Mouse (Mus musculus) activated CD4-positive, CD25-positive, alpha-beta regulatory T cell (primary cell): ENCODE results near the gene Zyg11b. TPM values are rescaled to one million over a fixed set of nuclear protein-coding genes. Genes with fewer than 3 reads are reported as not detected.

Experiments used
- polyA plus RNA-seq, 2 experiments: library from polyadenylated mRNA; unstranded; fragments of 100-300 nt; shearing (Covaris generic); gene quantifications; one replicate each; pipeline ENCODE4 v1.2.1; 2017

Gene Zyg11b
- polyA plus RNA-seq: 10 to 100 TPM; 20.5 to 21.8 TPM

DNA sequence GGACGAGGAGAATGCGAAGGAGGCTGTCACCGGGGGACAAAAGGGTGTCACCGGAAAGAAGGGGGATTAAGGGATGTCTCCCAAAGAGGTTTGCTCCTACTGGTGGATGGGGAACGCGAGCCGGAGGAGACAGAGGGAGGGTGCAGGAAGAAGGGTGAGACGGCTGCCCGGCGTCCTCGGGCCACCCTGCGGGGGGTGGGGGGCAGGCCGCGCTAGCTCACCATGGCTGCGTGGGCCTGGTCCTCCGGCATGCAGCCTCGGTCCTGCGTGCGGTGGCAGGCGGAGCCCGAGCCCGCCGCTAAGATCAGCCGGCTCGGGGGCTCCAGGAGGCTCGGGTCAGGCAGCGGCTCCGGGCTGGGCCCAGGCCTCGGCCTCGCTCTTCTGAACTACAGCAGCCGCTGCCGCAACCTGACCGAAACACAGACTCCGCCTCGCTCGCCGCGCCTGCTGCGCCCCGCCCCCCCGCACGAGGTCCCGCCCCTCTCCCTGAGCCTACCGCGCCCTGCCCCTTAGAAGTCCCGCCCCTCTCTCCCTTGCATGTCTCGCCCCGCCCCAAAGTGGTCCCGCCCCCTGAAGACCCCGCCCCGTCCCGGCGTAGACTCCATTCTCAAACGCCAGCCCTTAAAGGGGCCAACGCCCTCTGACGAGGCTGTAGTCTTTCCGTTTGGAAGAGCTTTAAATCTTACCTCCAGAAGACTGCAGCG lies at the start of gene Zyg11b:
Zyg11b (minus strand) TSS at position 427 of the 704 bp plus-strand sequence.

DNA sequence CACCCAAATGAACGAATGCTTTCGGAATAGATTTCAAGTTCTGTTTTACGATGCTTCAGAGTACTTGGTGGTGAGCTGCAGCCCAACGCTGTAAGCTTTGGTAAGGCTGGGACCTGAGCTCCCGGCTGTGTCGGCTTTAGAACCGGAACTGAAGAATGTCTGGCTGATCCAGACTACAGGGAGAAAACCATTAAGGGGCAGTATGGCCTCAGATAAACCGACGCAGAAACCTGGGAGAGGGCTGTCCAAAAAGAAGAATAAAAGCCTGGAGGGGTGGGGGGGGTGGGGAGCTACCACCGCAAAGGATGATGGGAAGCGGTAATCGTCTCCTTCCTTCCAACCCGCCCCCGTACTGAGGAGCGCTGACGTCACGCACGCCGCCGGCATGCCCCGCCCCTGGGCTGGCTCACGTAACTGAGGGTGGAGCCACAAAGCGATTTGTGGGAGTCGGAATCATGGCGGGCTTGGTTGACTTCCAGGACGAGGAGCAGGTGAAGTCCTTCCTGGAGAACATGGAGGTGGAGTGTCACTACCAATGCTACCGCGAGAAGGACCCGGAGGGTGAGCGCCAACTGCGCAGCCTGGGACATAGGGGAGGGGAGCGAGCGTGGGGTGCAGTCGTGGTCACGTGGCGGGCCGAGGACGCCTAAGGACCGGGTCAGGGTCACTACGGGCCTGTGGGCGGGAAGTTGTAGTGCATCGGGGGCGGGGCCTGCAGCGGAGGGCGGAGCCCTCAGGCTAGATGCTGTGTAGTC lies 27.0 kb upstream of the Zyg11b start, which contains the start of gene Coa7:
Coa7 (plus strand) TSS at position 411 of the 755 bp plus-strand sequence.

DNA sequence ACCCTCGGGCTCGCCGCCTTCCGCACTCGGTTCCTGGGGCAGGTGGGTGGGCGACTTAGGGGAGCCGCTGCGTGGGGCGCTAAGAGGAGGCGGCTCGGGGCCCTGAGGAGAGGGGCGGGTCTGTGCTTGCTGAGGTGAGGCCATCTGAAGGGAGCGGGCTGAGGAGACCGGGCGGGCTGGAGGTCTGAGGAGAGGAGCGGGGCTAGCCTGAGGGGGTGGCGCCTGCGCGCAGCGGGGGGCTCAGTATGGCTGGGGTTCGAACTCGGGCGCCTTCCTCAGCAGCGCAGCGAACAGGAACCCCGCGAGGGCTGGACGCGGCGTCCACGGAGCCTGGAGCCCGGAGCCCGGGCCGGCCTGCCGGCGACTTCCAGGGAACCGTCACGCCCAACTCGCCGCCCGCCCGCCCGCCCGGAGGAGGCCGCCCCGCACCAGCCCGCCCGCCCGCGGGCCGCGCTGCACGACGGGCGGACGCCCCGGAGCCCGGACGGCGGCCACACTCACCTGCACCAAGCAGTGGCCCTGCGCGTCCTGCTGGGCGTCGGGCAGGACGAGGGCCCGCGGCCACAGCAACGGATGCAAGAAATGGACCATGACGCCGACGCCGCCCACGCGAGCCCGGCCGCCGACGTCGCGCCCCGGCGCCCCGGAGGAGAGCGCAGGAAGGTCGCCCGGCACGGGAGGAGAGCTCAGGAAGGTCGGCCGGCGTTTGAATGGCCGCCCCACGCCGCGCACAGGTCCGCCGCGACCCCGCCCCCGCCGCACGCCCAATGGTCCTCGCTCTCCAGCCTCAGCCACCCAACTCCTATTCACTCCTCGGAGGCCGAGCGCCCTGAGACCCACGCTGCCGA lies 83.3 kb downstream of the Zyg11b start, which contains the start of gene Zyg11a:
Zyg11a (minus strand) TSS at position 717 of the 848 bp plus-strand sequence.

Other genes starting within 250 kb of the Zyg11b start
- gene Podn, start 204.7 kb downstream of the Zyg11b start, polyA plus RNA-seq: not detected
- gene Scp2, start 156.1 kb downstream of the Zyg11b start, polyA plus RNA-seq: 100 to 1,000 TPM; 270 to 352 TPM
- gene Echdc2, start 135.7 kb downstream of the Zyg11b start, polyA plus RNA-seq: 1 to 10 TPM; 2.5 to 2.7 TPM
- under 1 TPM in 1 of 2 experiments, not detected in 1; 0.32 TPM for gene Zyg11a, start 83.0 kb downstream of the Zyg11b start, polyA plus RNA-seq
- 10 to 100 TPM; 18.6 to 39.5 TPM for gene Coa7, start 27.0 kb upstream of the Zyg11b start, polyA plus RNA-seq
- not detected for gene Shisal2a, start 82.3 kb upstream of the Zyg11b start, polyA plus RNA-seq
- gene Gpx7, start 105.9 kb upstream of the Zyg11b start, polyA plus RNA-seq: 1 to 10 TPM; 2.1 to 3.4 TPM
- gene Tut4, start 158.3 kb upstream of the Zyg11b start, polyA plus RNA-seq: 10 to 100 TPM; 76.3 to 87.0 TPM